Mouse (Mus musculus): ENCODE data around the gene Gm49366.
"Not testable (repeated sequence)": the region's sequence is repeated elsewhere in the genome, so short reads cannot be mapped to it uniquely, and the experiment has no call there.

The Gm49366 gene

GRCm38 (mm10) chr12:84083842-84084241 is 45.1 kb downstream of the Gm49366 start:
- DNase-seq (ENCODE audit: low spot score) = no peak

- DNase-seq (ENCODE audit: low spot score) = no peak
Observed at GRCm38 (mm10) chr12:84084581-84084980, 45.8 kb downstream of the Gm49366 start.

GRCm38 (mm10) chr12:84094666-84095065 is 55.9 kb downstream of the Gm49366 start:
- not testable (repeated sequence) for DNase-seq (ENCODE audit: low spot score)

- DNase-seq (ENCODE audit: low spot score) = no peak
Observed at GRCm38 (mm10) chr12:84099605-84100004, 60.9 kb downstream of the Gm49366 start.

GRCm38 (mm10) chr12:84100071-84100470 is 61.3 kb downstream of the Gm49366 start:
- DNase-seq (ENCODE audit: low spot score) = no peak

GRCm38 (mm10) chr12:84100604-84101492 is 62.1 kb downstream of the Gm49366 start, which contains the start of gene Acot6:
Gene Acot6, plus strand, starts transcription at chr12:84100654.
- peak; percentile 65 for DNase-seq (ENCODE audit: low spot score)

- DNase-seq (ENCODE audit: low spot score) = no peak
Observed at GRCm38 (mm10) chr12:84101493-84101845, 62.7 kb downstream of the Gm49366 start.

GRCm38 (mm10) chr12:84107012-84107411 is 68.3 kb downstream of the Gm49366 start:
- no peak for DNase-seq (ENCODE audit: low spot score)

- DNase-seq (ENCODE audit: low spot score) = no peak
Observed at GRCm38 (mm10) chr12:84107692-84108091, 69.0 kb downstream of the Gm49366 start.
